Mouse (Mus musculus) brain, embryonic 14.5 days (tissue): ENCODE results near the gene 3110082I17Rik.

Source experiments
- CTCF ChIP-seq: fragments of 200-500 bp; IDR thresholded peaks from 2 replicates; pipeline ENCODE4 v1.5.1; 2012; ENCODE audit warnings: inconsistent platforms, mild to moderate bottlenecking, moderate library complexity, borderline replicate concordance; ENCODE audit not compliant: insufficient read depth, insufficient read length; ENCODE audit errors: extremely low read depth
- POLR2A ChIP-seq: fragments of 200-500 bp; IDR thresholded peaks from 2 replicates; pipeline ENCODE4 v1.6.1; 2012; ENCODE audit warnings: mild to moderate bottlenecking, inconsistent platforms, borderline replicate concordance; ENCODE audit not compliant: poor library complexity, insufficient read depth, insufficient read length, severe bottlenecking; ENCODE audit errors: extremely low read depth

DNA sequence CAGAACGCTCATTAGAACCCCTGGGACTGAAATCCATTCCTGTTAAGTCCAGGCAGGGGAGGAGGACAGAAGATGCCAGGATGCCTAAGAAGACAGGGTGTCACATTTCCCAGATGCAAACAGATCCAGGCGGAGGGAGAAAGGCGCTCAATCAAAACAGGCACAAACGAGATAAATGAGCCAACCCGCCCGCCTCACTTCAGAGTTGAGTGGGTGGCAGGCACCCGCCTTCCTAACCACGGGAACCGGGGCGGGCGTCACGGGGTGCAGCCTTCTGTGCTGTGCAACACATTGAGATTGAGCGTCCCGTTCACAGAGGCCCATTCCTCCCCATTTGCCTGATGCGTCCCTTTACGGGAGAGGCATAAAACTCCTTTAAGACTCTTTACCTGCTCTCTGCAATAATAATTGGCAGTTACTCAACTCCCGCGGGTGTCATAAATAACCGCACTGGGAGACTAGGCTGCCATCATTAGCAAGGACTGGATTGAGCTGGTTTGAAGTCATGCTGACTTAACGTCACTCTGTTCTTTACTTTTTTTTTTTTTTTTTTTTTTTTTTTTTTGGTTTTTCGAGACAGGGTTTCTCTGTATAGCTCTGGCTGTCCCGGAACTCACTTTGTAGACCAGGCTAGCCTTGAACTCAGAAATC, 34.8 kb upstream of the 3110082I17Rik start:
- no peak for TF ChIP-seq CTCF
- no peak for TF ChIP-seq POLR2A
